ENCODE assay signal across 8 mouse cellular contexts in genomic region chr7:101970429-101970775, GRCm38 (mm10). TPM values are rescaled to one million over a fixed set of nuclear protein-coding genes. Genes with fewer than 3 reads are reported as not detected.
A peak's percentile ranks its signal among the peaks of the same experiment; 100 is the strongest.
DNase-seq lines count a peak whose midpoint lies in the region; ATAC-seq and TF ChIP-seq lines count a peak whose summit lies in the region.

No protein-coding gene starts in this region.

- ATAC-seq in forebrain, embryonic 15.5 days (replicated peaks), result peak; percentile 73
- ATAC-seq in liver, embryonic 16.5 days (ENCODE audit: low read depth), result peak; percentile 54
- peak; percentile 78 for ATAC-seq in neural tube, embryonic 14.5 days (ENCODE audit: low read depth)

- no peak for TF ChIP-seq POLR2A in bone marrow, adult 2 months (IDR thresholded peaks at IDR 0.05; ENCODE audit: borderline replicate concordance, control insufficient read depth, low read depth, low read length)

- peak; percentile 93 to 97 for DNase-seq in heart, postnatal 14 days
- DNase-seq in large intestine, adult 2 months (ENCODE audit: low read depth, low spot score), result peak; percentile 94
- DNase-seq in telencephalon, adult 2 months (ENCODE audit: low read depth, low spot score), result peak; percentile 84

- H3K27me3 ChIP-seq in E14TG2a.4 (ENCODE audit: insufficient read depth, low read length), result no peaks in the 10 kb centered on the region
- H3K27me3 ChIP-seq in forebrain, embryonic 15.5 days, result no peaks in the 10 kb centered on the region
- no peaks in the 10 kb centered on the region for H3K27me3 ChIP-seq in liver, embryonic 16.5 days (ENCODE audit: control insufficient read depth, insufficient read depth, low read depth, low read length)
- H3K27me3 ChIP-seq in neural tube, embryonic 14.5 days (ENCODE audit: control insufficient read depth, insufficient read depth, low read length), result no peaks in the 10 kb centered on the region

- H3K4me1 ChIP-seq in E14TG2a.4 (replicated peaks; ENCODE audit: low read depth, low read length), result peaks cover 81% of the 10 kb centered on the region
- H3K4me1 ChIP-seq in bone marrow, adult 2 months (ENCODE audit: control insufficient read depth, insufficient read depth, low read length), result no peaks in the 10 kb centered on the region; the same call in 1 of the 2 replicates
- peaks cover 60% of the 10 kb centered on the region for H3K4me1 ChIP-seq in forebrain, embryonic 15.5 days
- peaks cover 31% of the 10 kb centered on the region for H3K4me1 ChIP-seq in liver, embryonic 16.5 days (ENCODE audit: control insufficient read depth, low read depth, low read length)
- peaks cover 18% of the 10 kb centered on the region for H3K4me1 ChIP-seq in neural tube, embryonic 14.5 days (ENCODE audit: control insufficient read depth, insufficient read depth, low read length)

- TF ChIP-seq CTCF in E14TG2a.4 (conservative IDR thresholded peaks at IDR 0.05; ENCODE audit: low read length), result no peak
- no peak for TF ChIP-seq CTCF in bone marrow, adult 2 months (IDR thresholded peaks at IDR 0.05; ENCODE audit: control insufficient read depth, insufficient read depth, low read length)

- WGBS in bone marrow, adult 2 months, result under 1% methylated on average over 17 of the region's 17 CpGs
- WGBS in forebrain, embryonic 15.5 days, result 0% methylated on average over 9 of the region's 17 CpGs
- WGBS in large intestine, adult 2 months, result 1% methylated on average over 17 of the region's 17 CpGs
- 0% methylated on average over 17 of the region's 17 CpGs for WGBS in liver, embryonic 16.5 days (ENCODE audit: insufficient replicate concordance)
- 0% methylated on average over 10 of the region's 17 CpGs for WGBS in neural tube, embryonic 14.5 days

- H3K4me3 ChIP-seq in E14TG2a.4 (replicated peaks; ENCODE audit: low read length), result peak overlapping the region; percentile 90
- H3K4me3 ChIP-seq in bone marrow, adult 2 months (replicated peaks; ENCODE audit: control insufficient read depth, low read depth, low read length), result peak overlapping the region; percentile 93
- peak overlapping the region; percentile 90 for H3K4me3 ChIP-seq in forebrain, embryonic 15.5 days
- peak overlapping the region; percentile 78 for H3K4me3 ChIP-seq in liver, embryonic 16.5 days (ENCODE audit: low read depth, low read length)
- H3K4me3 ChIP-seq in neural tube, embryonic 14.5 days (ENCODE audit: low read depth, low read length), result peak overlapping the region; percentile 74

- intact Hi-C loops in heart, postnatal 14 days (cut with DNase I), result loop anchor here (2.0 kb wide), 1 partner anchor 36 kb away; the partner anchor contains the start of gene Numa1

- H3K27ac ChIP-seq in bone marrow, adult 2 months (ENCODE audit: control insufficient read depth, insufficient read depth, low read depth, low read length, poor library complexity), result peak overlapping the region; percentile 98
- H3K27ac ChIP-seq in forebrain, embryonic 15.5 days (replicated peaks), result peak overlapping the region; percentile 100
- peak overlapping the region; percentile 92 for H3K27ac ChIP-seq in liver, embryonic 16.5 days (ENCODE audit: low read length)
- peak overlapping the region; percentile 99 for H3K27ac ChIP-seq in neural tube, embryonic 14.5 days (ENCODE audit: low read depth, low read length)

- H3K9me3 ChIP-seq in E14TG2a.4 (ENCODE audit: low read length), result no peaks in the 10 kb centered on the region
- H3K9me3 ChIP-seq in forebrain, embryonic 15.5 days, result no peaks in the 10 kb centered on the region
- no peaks in the 10 kb centered on the region for H3K9me3 ChIP-seq in liver, embryonic 16.5 days (replicated peaks; ENCODE audit: control insufficient read depth, low read length)
- no peaks in the 10 kb centered on the region for H3K9me3 ChIP-seq in neural tube, embryonic 14.5 days (ENCODE audit: control insufficient read depth, low read length)

- peak overlapping the region; percentile 98 for H3K9ac ChIP-seq in forebrain, embryonic 15.5 days (replicated peaks)
- peak overlapping the region; percentile 74 for H3K9ac ChIP-seq in liver, embryonic 16.5 days (ENCODE audit: low read depth, low read length)
- peak overlapping the region; percentile 96 for H3K9ac ChIP-seq in neural tube, embryonic 14.5 days (replicated peaks; ENCODE audit: low read depth, low read length)

- H3K36me3 ChIP-seq in E14TG2a.4 (ENCODE audit: insufficient read depth, low read length), result peaks cover 10% of the 10 kb centered on the region; the same call in 1 of the 2 replicates
- no peaks in the 10 kb centered on the region for H3K36me3 ChIP-seq in forebrain, embryonic 15.5 days
- H3K36me3 ChIP-seq in liver, embryonic 16.5 days (ENCODE audit: control insufficient read depth, insufficient read depth), result no peaks in the 10 kb centered on the region
- H3K36me3 ChIP-seq in neural tube, embryonic 14.5 days (ENCODE audit: control insufficient read depth, insufficient read depth, low read length), result no peaks in the 10 kb centered on the region

- peak overlapping the region; percentile 72 for H3K4me2 ChIP-seq in forebrain, embryonic 15.5 days (replicated peaks)
- peak overlapping the region; percentile 97 for H3K4me2 ChIP-seq in liver, embryonic 16.5 days (ENCODE audit: low read depth, low read length)
- peak overlapping the region; percentile 75 for H3K4me2 ChIP-seq in neural tube, embryonic 14.5 days (ENCODE audit: low read depth, low read length)

RNA-seq across cellular contexts. Expression of gene Numa1, which starts 36.5 kb away (rescaled TPM):
- polyA plus RNA-seq in bone marrow, adult 2 months (2011; ENCODE audit: insufficient read depth, insufficient read length, low replicate concordance, missing spikeins), result 82.2 and 130 TPM in 2 replicates
- polyA plus RNA-seq in forebrain, embryonic 15.5 days (2015; fragmentation: Nextera tagmentation; extraction: Ambion mirVana), result 63.3 and 65.1 TPM in 2 replicates
- 10 to 100 TPM; 90.0 to 95.3 TPM for total RNA-seq in heart, postnatal 14 days (2021)
- polyA plus RNA-seq in large intestine, adult 2 months (2012; rRNA removed), result 44.7 and 56.1 TPM in 2 replicates
- 32.1 and 32.5 TPM in 2 replicates for polyA plus RNA-seq in liver, embryonic 16.5 days (2015; fragmentation: Nextera tagmentation; extraction: Ambion mirVana)
- 52.4 and 54.0 TPM in 2 replicates for polyA plus RNA-seq in neural tube, embryonic 14.5 days (2014; fragmentation: Nextera tagmentation; extraction: Ambion mirVana)

RNA-seq across cellular contexts. Expression of gene Lrrc51, which starts 36.7 kb away (rescaled TPM):
- not detected in 2 replicates for polyA plus RNA-seq in bone marrow, adult 2 months (2011; ENCODE audit: insufficient read depth, insufficient read length, low replicate concordance, missing spikeins)
- 9.5 and 12.7 TPM in 2 replicates for polyA plus RNA-seq in forebrain, embryonic 15.5 days (2015; fragmentation: Nextera tagmentation; extraction: Ambion mirVana)
- total RNA-seq in heart, postnatal 14 days (2021), result 1 to 10 TPM; 2.9 to 3.9 TPM
- polyA plus RNA-seq in large intestine, adult 2 months (2012; rRNA removed), result 6.3 and 6.8 TPM in 2 replicates
- 1.3 and 2.1 TPM in 2 replicates for polyA plus RNA-seq in liver, embryonic 16.5 days (2015; fragmentation: Nextera tagmentation; extraction: Ambion mirVana)
- 7.2 and 8.3 TPM in 2 replicates for polyA plus RNA-seq in neural tube, embryonic 14.5 days (2014; fragmentation: Nextera tagmentation; extraction: Ambion mirVana)

RNA-seq across cellular contexts. Expression of gene Il18bp, which starts 48.1 kb away (rescaled TPM):
- polyA plus RNA-seq in bone marrow, adult 2 months (2011; ENCODE audit: insufficient read depth, insufficient read length, low replicate concordance, missing spikeins), result 12.9 and 17.6 TPM in 2 replicates
- 3.4 and 4.4 TPM in 2 replicates for polyA plus RNA-seq in forebrain, embryonic 15.5 days (2015; fragmentation: Nextera tagmentation; extraction: Ambion mirVana)
- 1 to 10 TPM; 5.1 to 6.4 TPM for total RNA-seq in heart, postnatal 14 days (2021)
- 25.7 and 49.6 TPM in 2 replicates for polyA plus RNA-seq in large intestine, adult 2 months (2012; rRNA removed)
- 32.7 and 32.8 TPM in 2 replicates for polyA plus RNA-seq in liver, embryonic 16.5 days (2015; fragmentation: Nextera tagmentation; extraction: Ambion mirVana)
- polyA plus RNA-seq in neural tube, embryonic 14.5 days (2014; fragmentation: Nextera tagmentation; extraction: Ambion mirVana), result 3.5 and 4.7 TPM in 2 replicates

Comparison
In these comparisons a context has a peak if more than half of its experiments do, and no peak if none do; other contexts are left out.
1. Peak in every context shown above with its lines: DNase-seq, ATAC-seq, H3K4me3 ChIP-seq and H3K27ac ChIP-seq.